Mouse (Mus musculus) midbrain, embryonic 10.5 days (tissue): ENCODE measurements around the gene B3gnt8. TPM values are rescaled to one million over a fixed set of nuclear protein-coding genes. Genes with fewer than 3 reads are reported as not detected.
A peak's percentile ranks its signal among the peaks of the same experiment; 100 is the strongest.

Source experiments
- DNase-seq: peaks from one replicate; pipeline ENCODE4 v3.0.0-alpha.2; 2017; ENCODE audit warnings: low spot score
- H3K27ac ChIP-seq: fragments of 300-500 bp; sonication (generic); replicated peaks from 2 replicates; pipeline ENCODE4 v1.5.1; 2016; ENCODE audit warnings: mild to moderate bottlenecking
- H3K27me3 ChIP-seq: fragments of 300-500 bp; sonication (generic); 2 replicates; pipeline ENCODE4 v1.6.1; 2016; ENCODE audit warnings: low read depth, mild to moderate bottlenecking; ENCODE audit not compliant: poor library complexity, severe bottlenecking
- H3K36me3 ChIP-seq: fragments of 300-500 bp; sonication (generic); 2 replicates; pipeline ENCODE4 v1.6.1; 2016; ENCODE audit warnings: mild to moderate bottlenecking, moderate library complexity
- H3K4me1 ChIP-seq: fragments of 300-500 bp; sonication (generic); 2 replicates; pipeline ENCODE4 v1.6.1; 2016
- H3K4me3 ChIP-seq: fragments of 300-500 bp; sonication (generic); 2 replicates; pipeline ENCODE4 v1.5.1; 2016; ENCODE audit warnings: mild to moderate bottlenecking, moderate library complexity
- H3K9me3 ChIP-seq: fragments of 300-500 bp; sonication (generic); replicated peaks from 2 replicates; pipeline ENCODE4 v1.6.1; 2016; ENCODE audit warnings: mild to moderate bottlenecking
- WGBS: fragments of 180-500 bp; shearing (Covaris S2); methylation state at CpG from one replicate; pipeline ENCODE4 v1.1.7; 2016; 5-methylcytosine and 5-hydroxymethylcytosine counted together
- polyA plus RNA-seq: library from polyadenylated mRNA; unstranded; fragments of >200 nt; fragmentation: Nextera tagmentation; extraction: Ambion mirVana; gene quantifications from 2 replicates; pipeline ENCODE4 v1.2.1, GENCODE M21; 2016

Gene B3gnt8
- polyA plus RNA-seq, 1 experiment from 2014 or later: 0.43 TPM

DNA sequence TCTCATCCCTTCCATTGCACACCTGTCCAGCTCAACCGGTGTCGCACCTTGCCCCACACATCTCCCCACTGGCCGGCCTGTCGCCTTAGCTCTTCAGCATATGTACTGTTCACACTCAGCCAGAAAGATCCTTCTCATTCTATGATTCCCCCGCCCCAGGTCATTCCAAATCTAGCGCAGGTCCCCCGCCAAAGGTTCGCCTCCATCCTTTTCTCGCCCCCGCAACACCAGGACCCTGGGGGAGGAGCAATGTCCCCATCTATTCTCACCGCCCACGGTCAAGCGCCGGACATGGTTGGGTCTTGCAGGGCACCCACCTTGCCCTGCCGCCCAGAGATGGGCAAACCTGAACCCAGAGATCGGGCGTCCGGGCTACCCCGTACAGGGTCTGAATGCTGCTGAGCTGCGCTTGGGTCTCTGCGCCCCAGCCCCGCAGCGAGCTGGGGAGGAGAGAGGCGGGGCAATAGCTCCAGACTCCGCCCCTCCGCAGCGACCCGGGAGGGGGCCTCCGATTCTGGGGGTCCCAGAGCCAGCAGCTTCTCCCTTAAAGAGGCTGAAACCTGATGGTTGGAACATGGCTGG lies 48.4 kb downstream of the B3gnt8 start, which contains the start of gene Tmem91:
Gene Tmem91, minus strand, starts transcription at position 448 of the 582 bp plus-strand sequence.
- Histone ChIP-seq H3K27ac (no peak within 1 kb of the TSS), H3K27me3 (peaks cover 60% of the 10 kb centered on the region), H3K9me3 (no peaks in the 10 kb centered on the region), H3K36me3 (no peaks in the 10 kb centered on the region), H3K4me3 (peak within 1 kb of the TSS; percentile 46), H3K4me1 (peaks cover 10% of the 10 kb centered on the region)
- no peak for DNase-seq
- WGBS: 4% methylated on average over 26 of the region's 29 CpGs

DNA sequence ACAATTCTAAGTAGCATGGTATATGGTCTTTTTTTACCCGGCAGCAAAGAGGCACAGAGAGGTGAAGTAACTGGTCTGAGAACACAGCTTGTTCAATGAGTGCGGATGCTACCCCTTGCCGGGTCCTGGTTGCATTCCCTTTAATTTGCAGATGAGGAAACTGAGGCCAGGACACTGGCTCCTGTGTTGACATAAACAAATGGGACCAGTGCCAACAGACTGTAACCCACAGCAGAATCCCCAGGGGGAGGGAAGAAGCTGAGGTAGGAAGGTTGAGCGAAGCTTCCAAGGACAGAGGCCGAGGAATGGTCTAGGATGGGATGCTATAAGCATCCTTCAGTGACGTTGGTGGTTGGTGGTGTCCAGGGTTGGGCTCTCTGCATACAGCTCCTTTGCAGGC lies 49.0 kb downstream of the B3gnt8 start:
- no peaks in the 10 kb centered on the region for H3K9me3 ChIP-seq
- H3K27ac ChIP-seq: no peak overlapping the region
- WGBS: 44% methylated on average over 6 of the region's 6 CpGs
- no peak for DNase-seq
- peaks cover 15% of the 10 kb centered on the region for H3K4me1 ChIP-seq
- peaks cover 60% of the 10 kb centered on the region for H3K27me3 ChIP-seq
- H3K36me3 ChIP-seq: no peaks in the 10 kb centered on the region
- H3K4me3 ChIP-seq: peak overlapping the region; percentile 46

DNA sequence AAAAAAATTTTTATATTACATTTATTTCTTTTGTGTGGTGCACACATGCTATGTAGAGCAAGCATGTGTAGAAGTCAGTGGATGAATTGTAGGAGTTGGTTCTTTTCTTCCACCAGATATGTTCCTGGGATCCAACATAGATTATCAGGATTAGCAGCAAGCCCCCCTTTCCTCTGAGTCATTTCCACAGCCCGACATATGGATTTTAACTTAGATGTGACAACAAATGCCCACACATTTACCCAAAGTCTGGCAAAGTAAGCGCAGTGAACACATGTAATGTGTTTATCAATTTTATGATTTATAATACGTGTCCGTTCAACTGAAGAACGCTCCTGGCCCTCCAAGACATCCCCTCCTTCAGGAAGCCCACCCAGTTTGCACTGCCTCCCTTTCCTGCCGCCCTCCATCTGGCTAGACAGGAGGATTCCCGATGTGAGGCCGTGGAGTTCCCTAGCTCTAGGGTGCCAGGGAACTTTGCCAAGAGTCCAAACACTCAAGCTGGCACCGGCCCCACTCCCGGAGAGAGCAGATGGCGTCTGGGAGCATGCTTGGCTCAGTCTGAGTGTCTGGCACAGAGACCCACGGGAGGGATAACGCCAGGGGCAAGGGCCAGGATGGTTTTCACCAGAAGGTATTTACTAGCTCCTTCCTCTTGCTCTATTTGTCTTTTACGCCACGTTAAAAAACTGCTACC lies 49.8 kb downstream of the B3gnt8 start:
- Histone ChIP-seq H3K9me3 (no peaks in the 10 kb centered on the region), H3K27me3 (peaks cover 60% of the 10 kb centered on the region), H3K4me1 (peaks cover 19% of the 10 kb centered on the region), H3K27ac (no peak overlapping the region), H3K4me3 (no peak overlapping the region), H3K36me3 (no peaks in the 10 kb centered on the region)
- 84% methylated on average over 15 of the region's 15 CpGs for WGBS
- DNase-seq: no peak

DNA sequence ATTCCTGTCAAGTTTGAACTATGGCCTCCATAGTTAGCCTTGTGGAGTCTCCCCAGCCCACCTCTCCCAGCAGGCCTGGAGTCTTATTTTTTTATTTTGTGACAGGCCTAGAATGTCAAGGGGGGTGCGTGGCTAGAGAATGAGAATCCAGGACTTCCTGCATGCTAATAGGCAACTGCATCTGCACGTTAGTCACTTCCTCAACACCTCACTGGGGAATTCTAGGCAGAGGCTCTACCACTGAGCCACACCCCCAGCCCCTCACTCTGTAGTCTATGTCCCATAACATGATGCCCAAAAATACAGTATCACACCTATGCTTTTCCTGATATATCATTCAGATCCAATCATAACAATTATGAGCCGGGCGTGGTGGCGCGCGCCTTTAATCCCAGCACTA lies 50.6 kb downstream of the B3gnt8 start:
- no peaks in the 10 kb centered on the region for H3K9me3 ChIP-seq
- no peak for DNase-seq
- no peak overlapping the region for H3K4me3 ChIP-seq
- peaks cover 25% of the 10 kb centered on the region for H3K4me1 ChIP-seq
- WGBS: 89% methylated on average over 7 of the region's 7 CpGs
- H3K27ac ChIP-seq: no peak overlapping the region
- H3K36me3 ChIP-seq: no peaks in the 10 kb centered on the region
- peaks cover 60% of the 10 kb centered on the region for H3K27me3 ChIP-seq

DNA sequence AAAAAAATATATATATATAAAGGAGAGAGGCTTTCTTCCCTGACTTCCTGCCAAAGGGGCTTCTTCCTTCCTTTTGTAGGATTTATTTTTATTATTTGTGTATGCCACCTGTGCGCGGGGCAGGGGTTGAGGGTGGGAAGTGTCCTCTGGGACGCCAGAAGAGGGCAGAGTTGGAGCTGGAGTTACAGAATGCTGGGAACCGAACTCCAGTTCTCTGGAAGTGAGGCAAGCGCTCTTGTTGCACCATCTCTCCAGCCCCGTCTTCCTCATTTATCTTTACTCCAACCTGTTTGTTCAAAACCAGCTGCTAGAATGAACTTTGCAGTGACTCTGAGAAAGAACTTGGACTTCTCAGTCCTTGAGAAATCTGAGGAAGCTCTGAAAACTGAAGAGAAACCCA lies 53.5 kb downstream of the B3gnt8 start:
- Histone ChIP-seq H3K9me3 (no peaks in the 10 kb centered on the region), H3K4me3 (peak overlapping the region; percentile 74), H3K4me1 (peaks cover 18% of the 10 kb centered on the region), H3K27ac (peak overlapping the region; percentile 97; the same call in 1 of the 2 replicates), H3K36me3 (peaks cover 14% of the 10 kb centered on the region; the same call in 1 of the 2 replicates), H3K27me3 (peaks cover 45% of the 10 kb centered on the region)
- no peak for DNase-seq
- 11% methylated on average over 6 of the region's 6 CpGs for WGBS

DNA sequence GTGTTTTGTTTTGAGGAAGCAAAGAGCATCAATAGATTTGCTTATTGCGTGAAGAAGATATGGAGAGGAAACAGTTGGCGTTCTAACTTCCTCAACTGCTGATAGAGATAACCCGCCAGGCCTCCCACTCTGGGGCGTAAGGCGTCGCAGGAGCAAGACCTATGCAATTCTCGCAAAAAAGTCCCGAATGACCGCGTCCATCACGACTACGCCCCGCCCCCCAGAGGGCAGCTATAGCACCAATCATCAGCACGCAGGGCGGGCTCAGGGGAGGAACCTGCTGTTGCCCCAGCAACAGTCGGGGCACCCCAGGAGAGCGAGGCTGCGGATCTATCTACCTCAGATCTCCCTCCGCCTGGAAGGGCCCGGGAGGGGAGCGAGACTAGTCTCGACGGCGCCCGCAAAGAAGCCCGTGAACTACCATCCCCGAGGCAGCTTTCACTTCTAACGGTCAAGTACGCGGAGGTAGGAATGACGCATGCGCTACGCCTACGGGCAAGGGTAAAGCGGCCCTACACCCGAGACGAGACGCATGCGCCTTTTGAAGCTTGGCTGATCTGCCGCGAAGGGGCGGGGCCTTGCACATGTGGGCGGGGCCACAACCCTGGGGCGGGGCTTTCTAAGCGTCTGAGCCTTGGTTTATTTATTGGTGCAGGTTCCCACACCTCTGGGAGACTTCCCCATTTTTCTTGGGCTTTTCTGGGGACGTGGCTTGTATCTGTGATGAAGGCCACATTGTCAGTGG lies 54.2 kb downstream of the B3gnt8 start, which contains the start of gene B9d2:
Gene B9d2, plus strand, starts transcription at position 267 of the 745 bp plus-strand sequence.
- peaks cover 15% of the 10 kb centered on the region for H3K4me1 ChIP-seq
- H3K27ac ChIP-seq: peak within 1 kb of the TSS; percentile 97
- H3K9me3 ChIP-seq: no peaks in the 10 kb centered on the region
- H3K4me3 ChIP-seq: peak within 1 kb of the TSS; percentile 74
- WGBS: under 1% methylated on average over 46 of the region's 46 CpGs
- H3K27me3 ChIP-seq: peaks cover 45% of the 10 kb centered on the region
- peak; percentile 94 for DNase-seq
- H3K36me3 ChIP-seq: peaks cover 14% of the 10 kb centered on the region; the same call in 1 of the 2 replicates

DNA sequence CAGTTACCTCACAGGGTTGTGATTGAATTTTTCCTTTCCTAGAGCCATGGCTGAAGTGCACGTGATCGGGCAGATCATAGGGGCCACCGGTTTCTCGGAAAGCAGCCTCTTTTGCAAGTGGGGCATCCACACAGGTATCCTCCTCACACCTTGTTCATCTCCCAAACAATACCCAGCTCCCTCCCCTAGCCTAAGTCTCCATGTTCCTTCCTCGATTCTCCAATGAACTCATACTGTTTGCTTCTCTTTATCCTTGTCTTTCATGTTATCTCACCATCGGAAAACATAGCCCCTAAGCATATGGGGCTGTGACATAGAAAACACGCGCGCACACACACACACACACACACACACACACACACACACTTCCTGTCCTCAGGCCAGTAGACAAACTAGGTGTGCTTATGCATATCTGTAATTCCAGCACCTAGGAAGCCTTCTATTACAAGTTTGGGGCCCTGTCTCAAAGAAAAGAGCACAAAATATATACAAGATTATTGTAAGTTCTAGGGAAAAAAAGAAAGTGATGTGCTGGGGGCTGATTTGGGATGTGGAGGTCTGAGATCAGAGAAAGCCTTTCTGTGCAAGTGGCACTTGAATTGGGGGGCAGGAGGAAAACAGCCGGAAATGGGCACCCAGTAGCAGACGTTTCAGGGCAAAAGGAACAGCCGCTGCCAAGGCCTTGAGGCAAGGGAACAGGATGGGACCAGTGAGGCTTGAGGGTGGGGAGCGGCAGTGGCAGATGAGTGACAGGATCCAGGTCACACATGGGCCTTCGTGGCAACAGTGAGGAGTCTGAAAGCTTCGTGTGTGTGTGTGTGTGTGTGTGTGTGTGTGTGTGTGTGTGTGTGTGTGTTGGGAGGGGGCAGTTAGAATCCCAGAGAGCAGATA lies 55.1 kb downstream of the B3gnt8 start:
- no peak for DNase-seq
- Histone ChIP-seq H3K4me3 (peak overlapping the region; percentile 74), H3K36me3 (peaks cover 14% of the 10 kb centered on the region; the same call in 1 of the 2 replicates), H3K4me1 (peaks cover 24% of the 10 kb centered on the region), H3K27ac (no peak overlapping the region; the same call in 1 of the 2 replicates), H3K9me3 (no peaks in the 10 kb centered on the region), H3K27me3 (peaks cover 45% of the 10 kb centered on the region)
- 68% methylated on average over 15 of the region's 15 CpGs for WGBS

DNA sequence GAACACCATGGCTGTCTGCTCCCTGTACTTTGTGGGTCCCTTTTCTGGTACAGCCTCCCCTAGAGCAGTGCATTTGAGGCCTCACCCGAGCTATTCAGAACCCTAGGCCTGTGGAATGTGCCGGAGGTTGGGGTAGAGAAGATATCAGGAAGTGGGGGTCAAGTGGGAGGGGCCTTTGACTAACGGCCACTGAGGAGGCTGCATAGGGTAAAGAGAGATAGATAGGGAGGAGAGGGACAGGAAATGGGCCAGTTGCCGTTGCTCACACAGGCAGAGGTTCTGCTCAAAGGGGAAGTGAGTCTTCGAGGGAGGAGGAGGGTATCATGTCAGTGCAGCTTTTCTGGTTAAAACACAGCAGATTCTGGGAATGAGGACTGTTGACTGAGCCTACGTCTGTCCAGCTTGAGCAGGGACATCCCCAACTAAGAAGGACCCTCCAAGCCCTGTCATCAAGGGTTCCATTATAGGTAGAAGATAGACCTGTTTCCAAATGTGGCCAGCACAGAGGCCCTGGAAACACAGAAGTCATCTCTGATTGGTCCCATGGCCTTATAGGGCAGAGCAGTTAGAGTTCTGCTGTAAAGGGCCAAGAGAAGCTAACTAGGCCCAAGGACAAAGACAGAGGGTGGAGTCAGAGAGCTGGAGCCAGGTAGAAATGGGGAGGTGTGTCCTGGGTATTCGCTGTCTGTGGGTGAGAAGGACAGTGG lies 57.2 kb downstream of the B3gnt8 start:
- peaks cover 14% of the 10 kb centered on the region; the same call in 1 of the 2 replicates for H3K36me3 ChIP-seq
- no peaks in the 10 kb centered on the region for H3K9me3 ChIP-seq
- H3K4me1 ChIP-seq: peaks cover 44% of the 10 kb centered on the region
- no peak for DNase-seq
- peaks cover 54% of the 10 kb centered on the region for H3K27me3 ChIP-seq
- no peak overlapping the region for H3K4me3 ChIP-seq
- no peak overlapping the region for H3K27ac ChIP-seq
- 76% methylated on average over 7 of the region's 7 CpGs for WGBS

DNA sequence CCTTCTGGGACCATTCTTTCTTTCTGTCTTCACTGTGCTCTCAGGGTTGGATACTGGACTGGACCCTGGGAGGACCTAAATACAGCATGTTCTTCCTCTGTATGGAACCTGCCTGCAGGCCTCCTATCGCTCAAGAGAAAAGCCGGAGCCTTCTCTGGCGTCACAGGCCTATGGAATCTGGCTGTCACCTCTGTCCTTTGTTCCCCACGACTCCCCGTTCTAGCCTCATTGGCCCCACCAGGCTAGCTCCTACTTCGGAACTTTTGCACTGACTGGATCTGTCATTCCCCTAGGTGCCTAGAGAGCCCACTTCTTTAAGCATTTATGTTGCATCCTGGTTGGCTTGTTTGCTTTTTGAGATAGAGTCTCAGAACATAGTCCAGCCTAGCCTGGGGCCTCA lies 58.2 kb downstream of the B3gnt8 start:
- H3K4me1 ChIP-seq: peaks cover 55% of the 10 kb centered on the region
- H3K9me3 ChIP-seq: no peaks in the 10 kb centered on the region
- no peak overlapping the region for H3K27ac ChIP-seq
- WGBS: 91% methylated on average over 6 of the region's 6 CpGs
- peaks cover 14% of the 10 kb centered on the region; the same call in 1 of the 2 replicates for H3K36me3 ChIP-seq
- no peak for DNase-seq
- no peak overlapping the region for H3K4me3 ChIP-seq
- H3K27me3 ChIP-seq: peaks cover 54% of the 10 kb centered on the region
